Mouse (Mus musculus) liver, postnatal 0 days (tissue): Measurements from ENCODE around the gene Nos2. TPM values are rescaled to one million over a fixed set of nuclear protein-coding genes. Genes with fewer than 3 reads are reported as not detected.

Experiments used
- ATAC-seq: fragments of 200-750 bp; cut with Nextera tagmentation; 2 replicates; pipeline ENCODE4 v1.8.0; 2017; ENCODE audit warnings: mild to moderate bottlenecking, moderate library complexity
- DNase-seq: peaks from one replicate; pipeline ENCODE4 v3.0.0-alpha.2; 2016
- H3K27ac ChIP-seq: fragments of 300-500 bp; sonication (generic); 2 replicates; pipeline ENCODE4 v1.5.1; 2014; ENCODE audit warnings: antibody characterized with exemption, moderate library complexity, mild to moderate bottlenecking, low read depth
- H3K27me3 ChIP-seq: fragments of 300-500 bp; sonication (generic); 2 replicates; pipeline ENCODE4 v1.6.1; 2014; ENCODE audit warnings: low read length, control low read depth, mixed read lengths; ENCODE audit not compliant: insufficient read depth
- H3K36me3 ChIP-seq: fragments of 300-500 bp; sonication (generic); replicated peaks from 2 replicates; pipeline ENCODE4 v1.6.1; 2014; ENCODE audit warnings: mild to moderate bottlenecking, control low read depth, low read length, moderate library complexity, mixed read lengths; ENCODE audit not compliant: insufficient read depth
- H3K4me1 ChIP-seq: fragments of 300-500 bp; sonication (generic); 2 replicates; pipeline ENCODE4 v1.6.1; 2014; ENCODE audit warnings: antibody characterized with exemption, mild to moderate bottlenecking, control low read depth; ENCODE audit not compliant: insufficient read depth
- H3K4me2 ChIP-seq: fragments of 300-500 bp; sonication (generic); 2 replicates; pipeline ENCODE4 v1.6.1; 2014; ENCODE audit warnings: low read depth, mild to moderate bottlenecking, low read length, moderate library complexity, mixed read lengths
- H3K4me3 ChIP-seq: fragments of 300-500 bp; sonication (generic); 2 replicates; pipeline ENCODE4 v1.5.1; 2014; ENCODE audit warnings: low read depth, low read length
- H3K9ac ChIP-seq: fragments of 300-500 bp; sonication (generic); replicated peaks from 2 replicates; pipeline ENCODE4 v1.6.1; 2014; ENCODE audit warnings: mild to moderate bottlenecking, moderate library complexity
- H3K9me3 ChIP-seq: fragments of 300-500 bp; sonication (generic); 2 replicates; pipeline ENCODE4 v1.6.1; 2016; ENCODE audit warnings: mild to moderate bottlenecking, control low read depth, low read length, mixed read lengths
- CTCF ChIP-seq: sonication (generic); IDR thresholded peaks from 2 replicates; pipeline ENCODE4 v1.5.1; 2016; ENCODE audit warnings: antibody characterized with exemption, low read depth
- EP300 ChIP-seq: IDR thresholded peaks from 2 replicates; pipeline ENCODE4 v1.6.1; 2016; ENCODE audit warnings: antibody characterized with exemption, low read depth, mild to moderate bottlenecking
- WGBS: fragments of 180-500 bp; shearing (Covaris S2); extraction: QIAGEN DNeasy Blood & Tissue Kit; methylation state at CpG from one replicate; pipeline ENCODE4 v1.1.7; 2014; ENCODE audit not compliant: insufficient replicate concordance; 5-methylcytosine and 5-hydroxymethylcytosine counted together
- polyA plus RNA-seq: library from polyadenylated mRNA; unstranded; fragments of >200 nt; fragmentation: Nextera tagmentation; extraction: Ambion mirVana; gene quantifications from 2 replicates; pipeline ENCODE4 v1.2.1, GENCODE M21; 2015

Gene Nos2
- polyA plus RNA-seq, 1 experiment from 2014 or later = not detected

- Histone ChIP-seq H3K4me1 (no peaks in the 10 kb centered on the region), H3K9me3 (no peaks in the 10 kb centered on the region), H3K27me3 (peaks cover 14% of the 10 kb centered on the region), H3K4me2 (no peak overlapping the region), H3K36me3 (no peaks in the 10 kb centered on the region), H3K9ac (no peak overlapping the region), H3K4me3 (no peak overlapping the region), H3K27ac (no peak overlapping the region)
- peak; percentile 51 for DNase-seq
- TF ChIP-seq EP300 = no peak
- no peak for TF ChIP-seq CTCF
- WGBS = 56% methylated on average over 8 of the region's 8 CpGs
- ATAC-seq = no peak
These were observed 29.8 kb downstream of the Nos2 start for GRCm38 (mm10) chr11:78950365-78950764.

GRCm38 (mm10) chr11:78952467-78952866 is 31.9 kb downstream of the Nos2 start:
- no peak overlapping the region for H3K9ac ChIP-seq
- DNase-seq (peak; percentile 66), ATAC-seq (no peak)
- TF ChIP-seq CTCF = no peak
- no peak for TF ChIP-seq EP300
- 5% methylated on average over 17 of the region's 17 CpGs for WGBS
- H3K27me3 ChIP-seq = peaks cover 14% of the 10 kb centered on the region
- no peak overlapping the region for H3K4me2 ChIP-seq
- no peak overlapping the region for H3K4me3 ChIP-seq
- H3K27ac ChIP-seq = no peak overlapping the region
- H3K4me1 ChIP-seq = no peaks in the 10 kb centered on the region
- H3K36me3 ChIP-seq = no peaks in the 10 kb centered on the region
- no peaks in the 10 kb centered on the region for H3K9me3 ChIP-seq

- 0 out of 2 replicates have a peak, but pooled peaks have one; percentile 20 for ATAC-seq
These were observed 35.7 kb downstream of the Nos2 start for GRCm38 (mm10) chr11:78956260-78956659.

GRCm38 (mm10) chr11:78959367-78959766 is 38.8 kb downstream of the Nos2 start:
- no peak overlapping the region for H3K9ac ChIP-seq
- DNase-seq (no peak), ATAC-seq (no peak)
- WGBS = 53% methylated on average over 8 of the region's 8 CpGs
- H3K4me2 ChIP-seq = no peak overlapping the region
- H3K9me3 ChIP-seq = no peaks in the 10 kb centered on the region
- H3K27me3 ChIP-seq = no peaks in the 10 kb centered on the region
- no peaks in the 10 kb centered on the region for H3K4me1 ChIP-seq
- no peak overlapping the region for H3K27ac ChIP-seq
- TF ChIP-seq EP300 = no peak
- TF ChIP-seq CTCF = no peak
- peaks cover 23% of the 10 kb centered on the region for H3K36me3 ChIP-seq
- no peak overlapping the region for H3K4me3 ChIP-seq

More at GRCm38 (mm10) chr11:78956260-78956659, 35.7 kb downstream of the Nos2 start:
- Histone ChIP-seq H3K9me3 (no peaks in the 10 kb centered on the region), H3K4me3 (no peak overlapping the region), H3K36me3 (no peaks in the 10 kb centered on the region; the same call in 1 of the 2 replicates), H3K27me3 (peaks cover 14% of the 10 kb centered on the region), H3K4me2 (no peak overlapping the region), H3K4me1 (no peaks in the 10 kb centered on the region), H3K9ac (no peak overlapping the region), H3K27ac (no peak overlapping the region)
- peak; percentile 93 for TF ChIP-seq CTCF
- no peak for TF ChIP-seq EP300
- DNase-seq = peak; percentile 83
- WGBS = 11% methylated on average over 7 of the region's 7 CpGs

DNA sequence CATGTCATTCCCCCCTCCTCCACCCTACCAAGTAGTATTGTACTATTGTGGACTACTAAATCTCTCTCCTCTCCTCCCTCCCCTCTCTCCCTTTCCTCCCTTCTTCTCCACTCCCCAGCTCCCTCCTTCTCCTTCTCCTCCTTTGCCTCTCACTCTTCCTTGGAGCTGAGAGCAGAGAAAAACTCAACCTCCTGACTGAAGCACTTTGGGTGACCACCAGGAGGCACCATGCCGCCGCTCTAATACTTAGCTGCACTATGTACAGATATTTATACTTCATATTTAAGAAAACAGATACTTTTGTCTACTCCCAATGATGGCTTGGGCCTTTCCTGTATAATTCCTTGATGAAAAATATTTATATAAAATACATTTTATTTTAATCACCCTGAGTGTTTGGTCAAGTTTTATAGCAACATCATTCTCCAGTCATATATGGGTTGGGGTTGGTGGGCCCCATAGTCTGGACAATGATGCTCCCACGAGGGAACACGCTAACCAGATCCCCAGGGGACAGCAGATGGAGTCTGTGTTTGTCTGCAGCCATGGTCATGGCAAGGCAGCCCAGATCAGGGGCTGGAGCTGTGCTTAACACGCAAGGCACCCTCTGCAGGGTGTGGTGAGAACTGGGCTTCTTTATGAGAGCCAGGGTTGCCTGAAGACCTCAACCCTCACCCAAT is 39.4 kb downstream of the Nos2 start:
- DNase-seq (no peak), ATAC-seq (no peak)
- WGBS = 53% methylated on average over 5 of the region's 5 CpGs
- Histone ChIP-seq H3K4me2 (no peak overlapping the region), H3K4me1 (no peaks in the 10 kb centered on the region), H3K9me3 (no peaks in the 10 kb centered on the region), H3K9ac (no peak overlapping the region), H3K27me3 (no peaks in the 10 kb centered on the region), H3K36me3 (peaks cover 29% of the 10 kb centered on the region), H3K4me3 (no peak overlapping the region), H3K27ac (no peak overlapping the region)
- TF ChIP-seq EP300 = no peak
- TF ChIP-seq CTCF = peak; percentile 64

DNA sequence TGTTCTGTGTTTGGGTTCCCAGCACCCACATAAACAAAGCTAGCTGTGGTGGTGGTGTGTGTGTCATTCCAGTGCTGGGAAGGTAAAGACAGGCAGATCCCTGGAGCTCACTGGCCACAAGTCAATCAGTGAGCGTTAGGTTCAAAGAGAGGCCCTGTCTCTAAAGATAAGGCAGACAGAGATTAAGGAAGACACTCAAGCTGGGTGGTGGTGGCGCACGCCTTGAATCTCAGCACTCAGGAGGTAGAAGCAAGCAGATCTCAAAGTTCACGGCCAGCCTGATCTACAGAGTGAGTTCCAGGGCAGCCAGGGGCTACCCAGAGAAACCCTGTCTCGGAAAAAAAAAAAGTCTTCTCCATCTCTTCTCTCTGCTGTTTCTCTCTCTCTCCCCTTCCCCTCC is 40.6 kb downstream of the Nos2 start:
- Histone ChIP-seq H3K9ac (no peak overlapping the region), H3K4me3 (no peak overlapping the region), H3K36me3 (peaks cover 40% of the 10 kb centered on the region), H3K9me3 (no peaks in the 10 kb centered on the region), H3K4me1 (no peaks in the 10 kb centered on the region), H3K4me2 (no peak overlapping the region), H3K27me3 (no peaks in the 10 kb centered on the region), H3K27ac (no peak overlapping the region)
- ATAC-seq = no peak
- WGBS = 59% methylated on average over 5 of the region's 5 CpGs
- DNase-seq = no peak
- TF ChIP-seq EP300 (no peak), CTCF (no peak)
